Mouse (Mus musculus) CH12.LX (cell line): ENCODE data around the gene Bfsp2. TPM values are rescaled to one million over a fixed set of nuclear protein-coding genes. Genes with fewer than 3 reads are reported as not detected.

Experiments used
- DNase-seq: peaks from one replicate; pipeline ENCODE4 v3.0.0-alpha.2; 2013; ENCODE audit errors: extremely low read depth
- H3K27ac ChIP-seq: 2 replicates; pipeline ENCODE4 v1.5.1; 2012; ENCODE audit warnings: low read depth, mild to moderate bottlenecking, control low read depth, moderate library complexity; ENCODE audit not compliant: insufficient read depth
- H3K27me3 ChIP-seq: replicated peaks from 2 replicates; pipeline ENCODE3; 2012; ENCODE audit warnings: inconsistent platforms
- H3K36me3 ChIP-seq, 2 experiments: replicated peaks in 1 of 2; 2 replicates each; pipeline versions ENCODE3 to v1.6.1; 2012; ENCODE audit warnings: inconsistent platforms in 1 of 2, low read length in 1 of 2, mild to moderate bottlenecking in 1 of 2, mixed read lengths in 1 of 2, moderate library complexity in 1 of 2; ENCODE audit not compliant: control insufficient read depth in 1 of 2, insufficient read depth in 1 of 2
- H3K4me1 ChIP-seq, 2 experiments: 2 replicates each; pipeline ENCODE4 v1.6.1; 2012; ENCODE audit warnings: inconsistent platforms in 1 of 2, moderate library complexity in 1 of 2; ENCODE audit not compliant: insufficient read depth in 2 of 2, control insufficient read depth in 1 of 2
- H3K4me2 ChIP-seq: 2 replicates; pipeline ENCODE4 v1.6.1; 2012; ENCODE audit warnings: low read depth, mild to moderate bottlenecking, control low read depth; ENCODE audit not compliant: poor library complexity, insufficient read depth, severe bottlenecking
- H3K4me3 ChIP-seq, 3 experiments: fragments of 150-350 bp in 1 of 3; sonication (generic) in 1 of 3; replicated peaks in 1 of 3; 2 replicates each; pipeline versions ENCODE3 to v1.5.1; 2011 to 2012; ENCODE audit warnings: low read depth in 2 of 3, low read length in 2 of 3, mild to moderate bottlenecking in 2 of 3, moderate library complexity in 2 of 3, control low read depth in 1 of 3, improper control_type of control experiment in 1 of 3, inconsistent platforms in 1 of 3, mixed read lengths in 1 of 3; ENCODE audit not compliant: poor library complexity in 1 of 3
- H3K79me2 ChIP-seq: replicated peaks from 2 replicates; pipeline ENCODE4 v1.6.1; 2012; ENCODE audit warnings: mild to moderate bottlenecking, moderate library complexity; ENCODE audit not compliant: control insufficient read depth, poor library complexity, insufficient read depth, severe bottlenecking; ENCODE audit errors: extremely low read depth
- H3K9ac ChIP-seq: 2 replicates; pipeline ENCODE4 v1.6.1; 2012; ENCODE audit warnings: low read depth, mild to moderate bottlenecking, control low read depth, moderate library complexity; ENCODE audit not compliant: insufficient read depth
- H3K9me3 ChIP-seq: replicated peaks from 2 replicates; pipeline ENCODE3; 2012; ENCODE audit warnings: low read length, inconsistent platforms, mixed read lengths
- BHLHE40 ChIP-seq: IDR thresholded peaks from 2 replicates; pipeline ENCODE4 v1.6.1; 2011; ENCODE audit warnings: mild to moderate bottlenecking, low read depth, low read length, improper control_type of control experiment
- CHD1 ChIP-seq: IDR thresholded peaks from 2 replicates; pipeline ENCODE4 v1.6.1; 2012; ENCODE audit warnings: low read depth, low read length, improper control_type of control experiment, inconsistent platforms
- CHD2 ChIP-seq: IDR thresholded peaks from 2 replicates; pipeline ENCODE4 v1.6.1; 2011; ENCODE audit warnings: low read length, improper control_type of control experiment
- CTCF ChIP-seq, 2 experiments: IDR thresholded peaks in 1 of 2; conservative IDR thresholded peaks in 1 of 2; 2 replicates each; pipeline ENCODE4 v1.5.1; 2011 to 2012; ENCODE audit warnings: low read depth in 2 of 2, low read length in 2 of 2, improper control_type of control experiment in 1 of 2, inconsistent platforms in 1 of 2, mild to moderate bottlenecking in 1 of 2, moderate library complexity in 1 of 2
- E2F4 ChIP-seq: IDR thresholded peaks from 2 replicates; pipeline ENCODE4 v1.6.1; 2011; ENCODE audit warnings: low read depth, low read length, improper control_type of control experiment; ENCODE audit not compliant: insufficient replicate concordance
- ELF1 ChIP-seq: IDR thresholded peaks from 2 replicates; pipeline ENCODE4 v1.6.1; 2014; ENCODE audit warnings: low read depth, mild to moderate bottlenecking, inconsistent platforms, low read length, improper control_type of control experiment
- EP300 ChIP-seq: IDR thresholded peaks from 2 replicates; pipeline ENCODE4 v1.6.1; 2011; ENCODE audit warnings: low read length, improper control_type of control experiment
- ETS1 ChIP-seq: conservative IDR thresholded peaks from 2 replicates; pipeline ENCODE4 v1.6.1; 2012; ENCODE audit warnings: low read depth, mild to moderate bottlenecking, inconsistent platforms, low read length, improper control_type of control experiment, moderate library complexity
- GABPA ChIP-seq: IDR thresholded peaks from 2 replicates; pipeline ENCODE4 v1.6.1; 2012; ENCODE audit warnings: low read depth, low read length, improper control_type of control experiment, inconsistent platforms; ENCODE audit not compliant: insufficient replicate concordance
- HCFC1 ChIP-seq: IDR thresholded peaks from 2 replicates; pipeline ENCODE4 v1.6.1; 2012; ENCODE audit warnings: low read depth, mild to moderate bottlenecking, inconsistent platforms, low read length, improper control_type of control experiment
- IRF4 ChIP-seq: IDR thresholded peaks from 2 replicates; pipeline ENCODE4 v1.6.1; 2014; ENCODE audit warnings: low read depth, mild to moderate bottlenecking, inconsistent platforms, low read length, improper control_type of control experiment
- JUN ChIP-seq: IDR thresholded peaks from 2 replicates; pipeline ENCODE4 v1.6.1; 2011; ENCODE audit warnings: low read depth, mild to moderate bottlenecking, low read length, improper control_type of control experiment, moderate library complexity; ENCODE audit not compliant: insufficient read depth
- JUND ChIP-seq: conservative IDR thresholded peaks from 2 replicates; pipeline ENCODE4 v1.6.1; 2011; ENCODE audit warnings: low read depth, low read length, improper control_type of control experiment
- KAT2A ChIP-seq: IDR thresholded peaks from 2 replicates; pipeline ENCODE4 v1.6.1; 2012; ENCODE audit warnings: low read length, improper control_type of control experiment, inconsistent platforms; ENCODE audit not compliant: insufficient replicate concordance
- MAFK ChIP-seq: IDR thresholded peaks from 2 replicates; pipeline ENCODE4 v1.6.1; 2011; ENCODE audit warnings: low read length, improper control_type of control experiment; ENCODE audit not compliant: insufficient replicate concordance
- MAX ChIP-seq: IDR thresholded peaks from 2 replicates; pipeline ENCODE4 v1.6.1; 2011; ENCODE audit warnings: low read length, improper control_type of control experiment
- MAZ ChIP-seq: IDR thresholded peaks from 2 replicates; pipeline ENCODE4 v1.6.1; 2012; ENCODE audit warnings: low read depth, mild to moderate bottlenecking, inconsistent platforms, low read length, improper control_type of control experiment, moderate library complexity
- MEF2A ChIP-seq: IDR thresholded peaks from 2 replicates; pipeline ENCODE4 v1.6.1; 2014; ENCODE audit warnings: low read depth, mild to moderate bottlenecking, inconsistent platforms, low read length, improper control_type of control experiment, borderline replicate concordance
- MXI1 ChIP-seq: IDR thresholded peaks from 2 replicates; pipeline ENCODE4 v1.6.1; 2011; ENCODE audit warnings: mild to moderate bottlenecking, low read depth, low read length, improper control_type of control experiment
- MYC ChIP-seq: IDR thresholded peaks from 2 replicates; pipeline ENCODE4 v1.6.1; 2011; ENCODE audit warnings: low read depth, mild to moderate bottlenecking, improper control_type of control experiment, low read length
- NELFE ChIP-seq: IDR thresholded peaks from 2 replicates; pipeline ENCODE4 v1.6.1; 2011; ENCODE audit warnings: low read depth, low read length, improper control_type of control experiment
- NRF1 ChIP-seq: IDR thresholded peaks from 2 replicates; pipeline ENCODE4 v1.6.1; 2014; ENCODE audit warnings: low read depth, mild to moderate bottlenecking, inconsistent platforms, low read length, improper control_type of control experiment, moderate library complexity
- PAX5 ChIP-seq: IDR thresholded peaks from 2 replicates; pipeline ENCODE4 v1.6.1; 2012; ENCODE audit warnings: low read length, inconsistent platforms, mixed read lengths
- POLR2A ChIP-seq: IDR thresholded peaks from 2 replicates; pipeline ENCODE4 v1.6.1; 2011; ENCODE audit warnings: low read depth, mild to moderate bottlenecking, improper control_type of control experiment, low read length
- POLR2AphosphoS2 ChIP-seq: IDR thresholded peaks from 2 replicates; pipeline ENCODE4 v1.6.1; 2011; ENCODE audit warnings: low read depth, low read length, improper control_type of control experiment
- RAD21 ChIP-seq: IDR thresholded peaks from 2 replicates; pipeline ENCODE4 v1.6.1; 2011; ENCODE audit warnings: low read depth, mild to moderate bottlenecking, low read length, improper control_type of control experiment, moderate library complexity
- RCOR1 ChIP-seq: conservative IDR thresholded peaks from 2 replicates; pipeline ENCODE4 v1.6.1; 2012; ENCODE audit warnings: low read depth, mild to moderate bottlenecking, inconsistent platforms, low read length, improper control_type of control experiment
- SIN3A ChIP-seq: IDR thresholded peaks from 2 replicates; pipeline ENCODE4 v1.6.1; 2012; ENCODE audit warnings: low read length, improper control_type of control experiment, inconsistent platforms
- SMC3 ChIP-seq: IDR thresholded peaks from 2 replicates; pipeline ENCODE4 v1.6.1; 2011; ENCODE audit warnings: low read depth, low read length, improper control_type of control experiment
- TBP ChIP-seq: conservative IDR thresholded peaks from 2 replicates; pipeline ENCODE4 v1.6.1; 2011; ENCODE audit warnings: low read depth, low read length, improper control_type of control experiment
- TCF12 ChIP-seq: IDR thresholded peaks from 2 replicates; pipeline ENCODE4 v1.6.1; 2014; ENCODE audit warnings: low read depth, mild to moderate bottlenecking, inconsistent platforms, low read length, improper control_type of control experiment
- UBTF ChIP-seq: IDR thresholded peaks from 2 replicates; pipeline ENCODE4 v1.6.1; 2012; ENCODE audit warnings: low read depth, mild to moderate bottlenecking, inconsistent platforms, low read length, improper control_type of control experiment, moderate library complexity
- USF1 ChIP-seq: IDR thresholded peaks from 2 replicates; pipeline ENCODE4 v1.6.1; 2014; ENCODE audit warnings: low read depth, mild to moderate bottlenecking, inconsistent platforms, low read length, improper control_type of control experiment
- USF2 ChIP-seq: conservative IDR thresholded peaks from 2 replicates; pipeline ENCODE4 v1.6.1; 2011; ENCODE audit warnings: low read depth, low read length, improper control_type of control experiment
- ZC3H11A ChIP-seq: IDR thresholded peaks from 2 replicates; pipeline ENCODE4 v1.6.1; 2012; ENCODE audit warnings: low read depth, mild to moderate bottlenecking, inconsistent platforms, low read length, improper control_type of control experiment
- ZKSCAN1 ChIP-seq: IDR thresholded peaks from 2 replicates; pipeline ENCODE4 v1.6.1; 2012; ENCODE audit warnings: low read depth, inconsistent platforms, low read length, improper control_type of control experiment, borderline replicate concordance
- ZMIZ1 ChIP-seq: IDR thresholded peaks from 2 replicates; pipeline ENCODE4 v1.6.1; 2012; ENCODE audit warnings: low read depth, mild to moderate bottlenecking, inconsistent platforms, low read length, improper control_type of control experiment
- ZNF384 ChIP-seq: IDR thresholded peaks from 2 replicates; pipeline ENCODE4 v1.6.1; 2012; ENCODE audit warnings: low read depth, low read length, improper control_type of control experiment, inconsistent platforms
- dilution Hi-C: fragments of 300-500 bp; cut with MboI; formaldehyde crosslinking; loops from 2 replicates; pipeline ENCODE4 v1.14.3; 2020; ENCODE audit warnings: low sequenced_read_pairs; ENCODE audit not compliant: extremely low pct_unique_long_range_greater_than_20kb, extremely low pct_ligation_motif_present
- in situ Hi-C: fragments of 300-500 bp; cut with MboI; formaldehyde crosslinking; loops from 3 replicates; pipeline ENCODE4 v1.14.3; 2019; ENCODE audit warnings: low sequenced_read_pairs, low pct_ligation_motif_present, low pct_unique_long_range_greater_than_20kb, mixed read lengths
- polyA plus RNA-seq: library from polyadenylated mRNA; unstranded; fragments of >175 nt; gene quantifications from 2 replicates; pipeline ENCODE4 v1.2.1, GENCODE M21; 2012; ENCODE audit warnings: low read depth; ENCODE audit not compliant: insufficient read length
- total RNA-seq, 2 experiments: library from RNA; depleted of rRNA; stranded (reverse); fragments of 300-350 nt in 1 of 2; fragments of >200 nt in 1 of 2; gene quantifications; 2 replicates each; pipeline ENCODE4 v1.2.3; 2012 to 2014

Gene Bfsp2
- total and polyA plus RNA-seq, 3 experiments = 0.64 to 4.8 (median 3.4) TPM

GRCm38 (mm10) chr9:103424869-103425268, 55.4 kb downstream of the Bfsp2 start:
- H3K79me2 ChIP-seq = no peaks in the 10 kb centered on the region
- dilution Hi-C loops = no loop called here
- in situ Hi-C loops = loop anchor here (5.0 kb wide), 1 partner anchor 58 kb away; the partner anchor contains the start of gene Cdv3
- no peaks in the 10 kb centered on the region for H3K9me3 ChIP-seq
- peak overlapping the region; percentile 50 to 57 (median 51) for H3K4me3 ChIP-seq
- H3K9ac ChIP-seq = peak overlapping the region; percentile 42
- DNase-seq = peak; percentile 95
- H3K4me1 ChIP-seq = peaks cover 28 to 64% of the 10 kb centered on the region in 2 experiments
- peak overlapping the region; percentile 82 for H3K27ac ChIP-seq
- H3K27me3 ChIP-seq = no peaks in the 10 kb centered on the region
- peaks cover 0 to 8% of the 10 kb centered on the region in 2 experiments for H3K36me3 ChIP-seq
- peak overlapping the region; percentile 94 for H3K4me2 ChIP-seq
- TF ChIP-seq SMC3 = no peak
- TF ChIP-seq USF2 = no peak
- 0 out of 2 replicates have a peak, but pooled peaks have one; percentile 38 for TF ChIP-seq KAT2A
- TF ChIP-seq USF1 = no peak
- TF ChIP-seq CHD2 = peak; percentile 52; the same call in 1 of the 2 replicates
- TF ChIP-seq JUN = peak; percentile 71
- no peak for TF ChIP-seq ZC3H11A
- peak; percentile 58 for TF ChIP-seq NELFE
- peak; percentile 69 for TF ChIP-seq JUND
- no peak for TF ChIP-seq MAZ
- TF ChIP-seq MYC = peak; percentile 80
- peak; percentile 81; the same call in 1 of the 2 replicates for TF ChIP-seq MAX
- no peak for TF ChIP-seq GABPA
- peak; percentile 100 for TF ChIP-seq BHLHE40
- no peak for TF ChIP-seq CTCF (conservative IDR thresholded peaks at IDR 0.05 in 1 of 2, IDR thresholded peaks at IDR 0.05 in 1 of 2; ENCODE audit: low read depth in 2 of 2, low read length in 2 of 2)
- 0 out of 2 replicates have a peak, but pooled peaks have one; percentile 20 for TF ChIP-seq ZNF384
- TF ChIP-seq TCF12 = peak; percentile 80; the same call in 1 of the 2 replicates
- peak; percentile 88 for TF ChIP-seq MEF2A
- no peak; the same call in none of the 2 replicates for TF ChIP-seq TBP
- no peak for TF ChIP-seq PAX5
- no peak for TF ChIP-seq ZKSCAN1
- no peak for TF ChIP-seq CHD1
- TF ChIP-seq NRF1 = no peak
- TF ChIP-seq SIN3A = peak; percentile 73
- TF ChIP-seq UBTF = no peak
- TF ChIP-seq ELF1 = peak; percentile 60
- TF ChIP-seq MAFK = peak; percentile 68; the same call in 1 of the 2 replicates
- TF ChIP-seq MXI1 = peak; percentile 94
- TF ChIP-seq ZMIZ1 = peak; percentile 70
- no peak for TF ChIP-seq RAD21
- no peak for TF ChIP-seq E2F4
- no peak for TF ChIP-seq POLR2AphosphoS2
- peak; percentile 52 for TF ChIP-seq HCFC1
- TF ChIP-seq POLR2A = no peak
- TF ChIP-seq EP300 = peak; percentile 91
- TF ChIP-seq RCOR1 = peak; percentile 90; the same call in 1 of the 2 replicates
- peak; percentile 98 for TF ChIP-seq ETS1
- peak; percentile 92 for TF ChIP-seq IRF4
